Mouse (Mus musculus) hindbrain, postnatal 0 days (tissue): ENCODE measurements at regions not wholly inside any gene's neighbourhood (a gene's known extent, or its start where the extent isn't known, plus 50 kb on each side); places are given as distances from the start of the nearest gene placed in this dataset.

Experiments used
- ATAC-seq: fragments of 200-750 bp; cut with Nextera tagmentation; 2 replicates; pipeline ENCODE4 v1.8.0; 2017; ENCODE audit warnings: mild to moderate bottlenecking, moderate TSS enrichment, moderate library complexity
- DNase-seq: peaks from one replicate; pipeline ENCODE4 v3.0.0-alpha.2; 2015; ENCODE audit warnings: low spot score
- H3K27ac ChIP-seq: fragments of 300-500 bp; sonication (generic); 2 replicates; pipeline ENCODE4 v1.5.1; 2014; ENCODE audit warnings: mild to moderate bottlenecking
- H3K27me3 ChIP-seq: fragments of 300-500 bp; sonication (generic); 2 replicates; pipeline ENCODE4 v1.6.1; 2014; ENCODE audit warnings: low read length, mixed read lengths; ENCODE audit not compliant: insufficient read depth
- H3K36me3 ChIP-seq: fragments of 300-500 bp; sonication (generic); 2 replicates; pipeline ENCODE4 v1.6.1; 2014; ENCODE audit warnings: low read length, mixed read lengths; ENCODE audit not compliant: insufficient read depth
- H3K4me1 ChIP-seq: fragments of 300-500 bp; sonication (generic); 2 replicates; pipeline ENCODE4 v1.6.1; 2014; ENCODE audit warnings: antibody characterized with exemption, low read length, mixed read lengths; ENCODE audit not compliant: insufficient read depth
- H3K4me2 ChIP-seq: fragments of 300-500 bp; sonication (generic); 2 replicates; pipeline ENCODE4 v1.6.1; 2014; ENCODE audit warnings: low read depth, mild to moderate bottlenecking, low read length, moderate library complexity, mixed read lengths
- H3K4me3 ChIP-seq: fragments of 300-500 bp; sonication (generic); 2 replicates; pipeline ENCODE4 v1.5.1; 2014; ENCODE audit warnings: low read length
- H3K9ac ChIP-seq: fragments of 300-500 bp; sonication (generic); replicated peaks from 2 replicates; pipeline ENCODE4 v1.6.1; 2014; ENCODE audit warnings: mild to moderate bottlenecking, low read length, moderate library complexity, mixed read lengths
- H3K9me3 ChIP-seq: fragments of 300-500 bp; sonication (generic); 2 replicates; pipeline ENCODE4 v1.6.1; 2016; ENCODE audit warnings: low read length, mixed read lengths
- CTCF ChIP-seq: IDR thresholded peaks from 2 replicates; pipeline ENCODE4 v1.5.1; 2016; ENCODE audit warnings: antibody characterized with exemption, control low read depth, low read depth
- WGBS: fragments of 180-500 bp; shearing (Covaris S2); extraction: QIAGEN DNeasy Blood & Tissue Kit; methylation state at CpG from one replicate; pipeline ENCODE4 v1.1.7; 2014; 5-methylcytosine and 5-hydroxymethylcytosine counted together

- Histone ChIP-seq H3K4me2 (no peak overlapping the region), H3K4me3 (no peak overlapping the region), H3K27me3 (no peaks in the 10 kb centered on the region), H3K9me3 (no peaks in the 10 kb centered on the region), H3K27ac (no peak overlapping the region), H3K4me1 (no peaks in the 10 kb centered on the region), H3K9ac (no peak overlapping the region), H3K36me3 (no peaks in the 10 kb centered on the region)
- WGBS, result 82% methylated on average over 3 of the region's 3 CpGs
- ATAC-seq, result no peak
- no peak for DNase-seq
- TF ChIP-seq CTCF, result no peak
These were observed 261.4 kb upstream of the Fn1 start for GRCm38 (mm10) chr1:71914439-71914838.

GRCm38 (mm10) chr1:71913221-71913620 is 260.2 kb upstream of the Fn1 start:
- no peaks in the 10 kb centered on the region for H3K4me1 ChIP-seq
- 57% methylated on average over 5 of the region's 5 CpGs for WGBS

GRCm38 (mm10) chr1:71912441-71912840 is 259.4 kb upstream of the Fn1 start:
- ATAC-seq (no peak), DNase-seq (no peak)
- Histone ChIP-seq H3K27me3 (no peaks in the 10 kb centered on the region), H3K4me2 (no peak overlapping the region), H3K9me3 (no peaks in the 10 kb centered on the region), H3K36me3 (no peaks in the 10 kb centered on the region), H3K27ac (no peak overlapping the region), H3K4me3 (no peak overlapping the region), H3K4me1 (no peaks in the 10 kb centered on the region), H3K9ac (no peak overlapping the region)
- no peak for TF ChIP-seq CTCF
- 41% methylated on average over 3 of the region's 3 CpGs for WGBS

More at GRCm38 (mm10) chr1:71913221-71913620, 260.2 kb upstream of the Fn1 start:
- DNase-seq, result no peak
- no peak overlapping the region for H3K27ac ChIP-seq
- no peak for ATAC-seq
- no peak overlapping the region for H3K9ac ChIP-seq
- H3K4me2 ChIP-seq, result no peak overlapping the region
- no peaks in the 10 kb centered on the region for H3K27me3 ChIP-seq
- no peaks in the 10 kb centered on the region for H3K9me3 ChIP-seq
- no peak for TF ChIP-seq CTCF
- no peak overlapping the region for H3K4me3 ChIP-seq
- no peaks in the 10 kb centered on the region for H3K36me3 ChIP-seq

- DNase-seq (no peak), ATAC-seq (no peak)
- Histone ChIP-seq H3K4me2 (no peak overlapping the region), H3K4me1 (no peaks in the 10 kb centered on the region), H3K36me3 (no peaks in the 10 kb centered on the region), H3K9ac (no peak overlapping the region), H3K4me3 (no peak overlapping the region), H3K9me3 (no peaks in the 10 kb centered on the region), H3K27me3 (no peaks in the 10 kb centered on the region), H3K27ac (no peak overlapping the region)
- TF ChIP-seq CTCF, result no peak
- 84% methylated on average over 1 of the region's 1 CpGs for WGBS
These were observed 257.1 kb upstream of the Fn1 start for GRCm38 (mm10) chr1:71910125-71910524.

GRCm38 (mm10) chr1:71909508-71910124 is 256.6 kb upstream of the Fn1 start:
- Histone ChIP-seq H3K9me3 (no peaks in the 10 kb centered on the region), H3K36me3 (no peaks in the 10 kb centered on the region), H3K4me2 (no peak overlapping the region), H3K4me1 (no peaks in the 10 kb centered on the region), H3K4me3 (no peak overlapping the region), H3K27me3 (no peaks in the 10 kb centered on the region), H3K27ac (no peak overlapping the region), H3K9ac (no peak overlapping the region)
- WGBS, result 73% methylated on average over 11 of the region's 11 CpGs
- no peak for TF ChIP-seq CTCF
- DNase-seq, result no peak
- ATAC-seq, result no peak

GRCm38 (mm10) chr1:71904376-71904948 is 251.5 kb upstream of the Fn1 start:
- 88% methylated on average over 4 of the region's 4 CpGs for WGBS
- no peak overlapping the region for H3K4me2 ChIP-seq
- no peaks in the 10 kb centered on the region for H3K36me3 ChIP-seq
- H3K9me3 ChIP-seq, result no peaks in the 10 kb centered on the region
- ATAC-seq, result no peak
- H3K4me3 ChIP-seq, result no peak overlapping the region
- H3K27ac ChIP-seq, result no peak overlapping the region
- H3K4me1 ChIP-seq, result no peaks in the 10 kb centered on the region
- no peaks in the 10 kb centered on the region for H3K27me3 ChIP-seq
- H3K9ac ChIP-seq, result no peak overlapping the region
- TF ChIP-seq CTCF, result no peak
- DNase-seq, result no peak
